Mouse (Mus musculus) MEL-GATA-1-ER (cell line): ENCODE measurements around the gene Zan.
"Not testable (repeated sequence)": the region's sequence is repeated elsewhere in the genome, so short reads cannot be mapped to it uniquely, and the experiment has no call there.

ENCODE experiments used
- DNase-seq: peaks from one replicate; pipeline ENCODE4 v3.0.0-alpha.2; 2012; ENCODE audit warnings: low read depth; ENCODE audit errors: extremely low read depth

Zan gene

GRCm38 (mm10) chr5:137501709-137502666, 25.1 kb upstream of the Zan start, which contains the start of gene Pop7:
Gene Pop7 (minus strand): TSS chr5:137502518.
- DNase-seq = peak; percentile 95

- DNase-seq = no peak
These were observed 23.3 kb upstream of the Zan start for GRCm38 (mm10) chr5:137500186-137500585.

GRCm38 (mm10) chr5:137493831-137494230, 17.0 kb upstream of the Zan start:
- no peak for DNase-seq

DNA sequence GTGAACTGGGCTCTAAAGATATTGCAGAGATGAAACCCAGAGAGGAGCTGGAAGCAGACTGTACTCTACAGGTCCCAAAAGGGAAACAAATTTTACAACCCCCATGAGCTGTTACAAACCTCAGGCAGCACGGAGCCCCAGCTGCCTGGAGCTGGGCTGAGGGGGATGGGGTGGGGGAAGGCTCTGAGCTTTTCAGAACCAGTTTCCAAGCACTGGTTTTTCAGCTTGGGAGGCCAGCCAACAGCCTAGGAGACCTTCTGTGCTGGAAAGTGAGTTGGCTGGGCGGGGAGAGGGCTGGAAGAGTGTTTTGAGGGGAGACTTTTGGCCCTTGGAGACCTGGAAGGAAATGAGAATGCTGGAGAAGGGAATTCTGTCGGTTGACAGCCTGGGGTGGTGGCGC, 14.7 kb upstream of the Zan start:
- no peak for DNase-seq

DNA sequence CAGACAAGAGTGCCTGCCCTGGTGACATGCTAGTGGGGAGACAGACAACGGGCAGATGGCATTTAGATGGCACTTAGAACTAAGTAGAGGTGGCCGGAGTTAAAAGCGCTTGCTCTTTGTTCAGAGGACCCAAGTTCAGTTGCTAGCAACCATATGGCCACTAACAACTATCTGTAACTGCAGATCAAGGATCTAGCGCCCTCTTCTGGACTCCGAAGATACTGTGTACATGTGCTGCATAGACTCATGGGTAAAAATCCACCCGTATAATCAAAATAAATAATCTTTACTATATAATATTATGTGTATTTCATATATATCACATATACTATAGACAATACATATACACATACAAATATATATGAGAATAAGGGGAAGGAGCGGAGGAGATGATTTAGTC, 10.8 kb upstream of the Zan start:
- DNase-seq = no peak

DNA sequence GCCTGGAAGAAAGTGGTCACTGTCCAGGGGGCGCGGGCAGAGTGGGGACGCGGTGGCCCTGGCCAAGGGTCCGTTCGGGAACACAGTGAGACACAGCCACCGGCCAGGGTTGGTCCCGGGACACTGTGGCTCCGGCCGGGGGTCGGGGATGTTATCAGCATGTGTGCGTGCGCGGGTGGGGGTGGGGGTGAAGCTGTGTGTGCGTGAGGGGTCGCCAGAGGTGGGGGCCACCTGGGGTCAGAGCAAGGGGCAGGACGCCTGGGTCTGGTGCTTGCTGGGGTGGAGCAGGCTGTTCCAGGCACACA, 8.9 kb upstream of the Zan start:
- no peak for DNase-seq

DNA sequence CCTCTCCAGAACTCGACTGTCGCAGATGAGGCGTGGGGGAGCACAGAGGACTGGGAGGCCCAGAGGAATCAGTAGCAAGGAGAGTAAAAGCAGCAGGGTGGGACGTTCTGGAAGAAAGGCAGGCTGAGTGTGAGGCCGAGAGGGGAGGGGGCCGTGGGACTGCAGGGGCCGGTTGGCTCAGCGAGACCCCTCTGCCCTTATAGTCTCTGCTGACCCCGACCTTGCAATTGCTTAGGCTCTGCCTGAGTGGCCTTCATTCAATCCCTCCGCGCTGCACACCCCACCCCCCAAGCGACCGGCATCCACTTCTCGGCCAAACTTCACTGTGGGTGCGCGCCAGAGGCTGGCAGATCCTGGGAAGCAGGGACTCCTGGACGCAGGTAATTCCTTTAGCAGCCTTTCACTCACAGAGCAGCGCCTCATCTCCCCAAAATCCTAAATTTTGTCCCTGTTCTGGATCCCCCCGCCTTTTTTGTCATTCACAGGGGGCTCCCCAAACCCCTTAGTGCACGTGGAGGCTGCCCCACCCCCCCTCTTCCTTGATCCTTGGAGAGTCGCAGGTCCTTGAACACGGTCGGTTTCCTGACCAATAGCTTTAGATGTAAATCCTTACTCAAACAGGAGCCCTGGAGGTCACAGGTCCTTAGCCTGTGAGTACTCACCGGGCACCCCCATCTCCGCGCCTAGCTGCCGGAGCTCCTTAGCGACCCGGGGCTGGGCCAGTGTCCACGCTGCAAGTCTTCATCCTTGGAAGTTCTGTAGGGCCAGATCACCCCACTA, 8.4 kb upstream of the Zan start:
- no peak for DNase-seq

DNA sequence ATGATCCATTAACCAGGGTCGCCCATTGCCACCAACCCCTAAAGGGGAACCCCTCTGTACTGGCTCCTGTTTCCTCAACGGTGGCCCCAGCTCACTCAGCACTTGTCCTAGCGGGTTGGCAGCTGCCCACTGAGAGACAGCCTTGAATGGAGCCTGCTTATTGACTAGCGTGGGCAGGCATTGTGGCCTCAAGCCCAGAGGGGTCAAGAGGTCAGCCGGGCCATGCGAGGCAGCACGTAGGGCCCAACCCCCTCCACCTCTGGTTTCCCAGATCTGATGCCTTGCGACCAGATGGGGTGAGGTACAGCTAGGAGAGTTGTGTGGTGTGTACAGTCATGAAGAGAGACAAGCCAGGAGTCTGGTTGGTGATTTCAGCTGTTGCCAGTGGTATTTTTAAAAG, 5.0 kb upstream of the Zan start:
- DNase-seq = no peak

- DNase-seq = peak; percentile 47
These were observed 4.3 kb upstream of the Zan start for GRCm38 (mm10) chr5:137481138-137481537.

GRCm38 (mm10) chr5:137474351-137474750, 2.5 kb downstream of the Zan start:
- DNase-seq = no peak

DNA sequence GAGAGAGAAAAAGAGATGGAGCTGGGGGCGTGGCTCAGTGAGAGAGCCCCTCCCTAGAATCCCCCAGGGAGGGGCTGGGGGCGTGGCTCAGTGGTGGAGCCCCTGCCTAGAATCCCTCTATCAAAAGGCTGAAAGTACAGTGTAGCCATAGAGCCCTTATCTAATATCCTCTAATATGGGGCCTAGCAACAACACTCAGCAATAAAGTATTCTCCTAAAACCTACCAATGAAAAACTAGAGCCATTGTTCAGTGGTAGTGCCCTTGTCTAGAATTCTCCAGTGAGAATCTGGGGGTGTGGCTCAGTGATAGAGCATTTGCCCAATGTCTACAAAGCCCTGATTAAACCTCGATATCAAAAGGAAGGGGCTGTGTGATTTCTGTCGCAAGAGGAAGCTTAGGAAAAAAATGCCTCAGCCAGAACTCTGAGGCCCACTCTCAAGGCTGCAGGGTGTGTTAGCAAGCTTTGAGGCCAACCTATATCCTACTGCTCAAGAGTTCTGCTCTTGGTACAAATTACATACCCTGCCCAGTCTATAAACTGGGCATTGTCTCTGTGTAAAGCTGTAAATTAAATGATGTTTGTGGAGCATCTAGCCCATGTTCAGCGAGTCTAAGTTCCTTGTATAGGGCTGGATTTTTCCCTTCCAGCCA, 4.5 kb downstream of the Zan start:
- peak; percentile 66 for DNase-seq

DNA sequence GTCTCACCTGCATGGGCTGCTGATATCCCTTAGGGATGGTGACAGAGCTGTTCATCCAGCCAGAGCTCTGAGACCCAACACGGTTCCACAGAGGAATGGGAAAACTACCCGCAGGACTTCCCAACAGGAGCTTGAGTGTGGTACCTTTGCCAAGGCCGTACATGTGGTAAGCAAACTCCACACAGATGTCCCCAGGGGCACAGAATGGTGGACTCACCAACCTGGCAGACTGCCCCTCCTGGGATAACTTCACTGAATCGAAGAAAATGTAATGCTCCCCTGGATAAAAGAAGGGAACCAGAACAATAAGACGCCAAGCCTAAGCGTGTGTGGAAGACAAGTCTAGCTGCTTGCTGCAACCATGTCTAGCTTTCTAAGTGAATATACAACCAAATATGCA, 9.9 kb downstream of the Zan start:
- DNase-seq = no peak

GRCm38 (mm10) chr5:137465049-137465448, 11.8 kb downstream of the Zan start:
- DNase-seq = no peak

- no peak for DNase-seq
These were observed 20.8 kb downstream of the Zan start for GRCm38 (mm10) chr5:137455866-137456591.

GRCm38 (mm10) chr5:137455206-137455605, 21.7 kb downstream of the Zan start:
- DNase-seq = no peak

DNA sequence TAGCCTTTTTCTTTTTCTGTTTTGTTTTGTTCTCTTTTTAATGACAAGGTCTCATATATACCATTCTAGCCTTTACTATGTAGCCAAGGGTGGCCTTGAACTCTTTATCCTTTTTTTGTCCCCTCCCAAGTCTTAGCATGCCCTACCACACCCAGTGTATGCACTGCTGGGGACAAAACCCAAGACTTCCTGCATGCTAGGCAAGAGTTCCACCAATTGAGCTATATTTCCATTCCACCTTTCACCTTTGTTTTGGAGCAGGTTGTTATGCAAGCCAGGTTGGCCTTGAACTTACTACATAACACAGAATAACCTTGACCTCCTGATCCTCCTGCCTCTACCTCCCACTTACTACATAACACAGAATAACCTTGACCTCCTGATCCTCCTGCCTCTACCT, 31.3 kb downstream of the Zan start:
- no peak for DNase-seq

- DNase-seq = no peak
These were observed 36.5 kb downstream of the Zan start for GRCm38 (mm10) chr5:137440216-137440855.

GRCm38 (mm10) chr5:137433889-137434288, 43.0 kb downstream of the Zan start:
- no peak for DNase-seq

GRCm38 (mm10) chr5:137430402-137430801, 46.5 kb downstream of the Zan start:
- DNase-seq = not testable (repeated sequence)

GRCm38 (mm10) chr5:137425648-137426047, 51.2 kb downstream of the Zan start:
- no peak for DNase-seq

- no peak for DNase-seq
These were observed 57.0 kb downstream of the Zan start for GRCm38 (mm10) chr5:137419841-137420240.
